Mouse (Mus musculus): ENCODE data around the gene Gm42791. TPM values are rescaled to one million over a fixed set of nuclear protein-coding genes. Genes with fewer than 3 reads are reported as not detected.

Gm42791 gene
- polyA plus RNA-seq, 1 experiment from 2014 or later: 0.85 TPM

- 43% methylated on average over 9 of the region's 9 CpGs for WGBS
- no peak for DNase-seq (ENCODE audit: low spot score)
- peak overlapping the region; percentile 88 for H3K27ac ChIP-seq
Observed at GRCm38 (mm10) chr5:149005083-149005482, 10.1 kb upstream of the Gm42791 start.

GRCm38 (mm10) chr5:149003137-149003536 is 8.2 kb upstream of the Gm42791 start:
- Histone ChIP-seq H3K4me1 (peaks cover 55% of the 10 kb centered on the region), H3K9me3 (replicated peaks) (no peaks in the 10 kb centered on the region), H3K36me3 (no peaks in the 10 kb centered on the region), H3K27me3 (ENCODE audit: low read depth, poor library complexity, severe bottlenecking) (no peaks in the 10 kb centered on the region), H3K4me3 (no peak overlapping the region), H3K27ac (peak overlapping the region; percentile 79)
- 41% methylated on average over 2 of the region's 2 CpGs for WGBS
- DNase-seq (ENCODE audit: low spot score): no peak

More at GRCm38 (mm10) chr5:149005083-149005482, 10.1 kb upstream of the Gm42791 start:
- Histone ChIP-seq H3K36me3 (no peaks in the 10 kb centered on the region), H3K4me1 (peaks cover 50% of the 10 kb centered on the region), H3K4me3 (no peak overlapping the region), H3K9me3 (replicated peaks) (no peaks in the 10 kb centered on the region), H3K27me3 (ENCODE audit: low read depth, poor library complexity, severe bottlenecking) (no peaks in the 10 kb centered on the region)

GRCm38 (mm10) chr5:149002803-149003115 is 7.8 kb upstream of the Gm42791 start:
- no peaks in the 10 kb centered on the region for H3K27me3 ChIP-seq (ENCODE audit: low read depth, poor library complexity, severe bottlenecking)
- H3K27ac ChIP-seq: peak overlapping the region; percentile 79
- no peak for DNase-seq (ENCODE audit: low spot score)
- H3K4me1 ChIP-seq: peaks cover 55% of the 10 kb centered on the region
- H3K36me3 ChIP-seq: no peaks in the 10 kb centered on the region
- H3K9me3 ChIP-seq (replicated peaks): no peaks in the 10 kb centered on the region
- H3K4me3 ChIP-seq: no peak overlapping the region
- 74% methylated on average over 6 of the region's 6 CpGs for WGBS

DNA sequence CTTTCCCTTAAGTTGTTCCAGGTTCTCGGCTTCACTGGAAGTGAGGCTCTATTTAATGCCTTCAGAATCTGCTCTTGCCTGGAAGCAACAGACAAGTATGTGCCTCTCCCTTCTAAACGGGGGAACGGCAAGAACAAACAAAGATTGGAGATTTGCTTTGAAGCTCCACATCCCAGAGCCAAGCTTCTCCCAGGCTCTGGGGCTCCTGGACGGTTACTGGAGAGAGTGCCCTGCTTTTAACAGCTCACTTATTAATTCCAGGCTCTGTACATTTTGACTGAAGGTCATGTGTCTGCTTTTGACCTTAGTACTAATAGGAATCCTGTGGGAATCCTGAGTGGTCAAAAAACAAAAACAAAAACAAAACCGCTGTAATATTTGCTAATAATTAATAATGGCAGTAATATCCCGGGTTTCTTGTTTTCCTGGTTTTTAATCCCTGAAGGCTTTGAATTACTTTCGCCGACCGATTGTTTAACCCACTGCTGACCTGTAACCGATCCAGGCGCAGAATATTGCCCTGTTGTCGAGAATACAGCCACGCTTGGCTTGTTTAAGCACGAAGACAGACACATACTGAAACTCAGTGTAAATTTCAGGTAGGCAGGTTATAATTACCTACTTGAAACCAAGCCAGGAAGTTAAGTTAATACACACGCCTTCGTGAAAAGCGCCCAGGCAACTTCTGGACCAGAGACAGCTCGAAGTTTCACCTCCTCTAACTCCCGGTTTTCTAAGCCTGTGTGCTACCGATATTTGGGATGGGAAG is 7.3 kb upstream of the Gm42791 start:
- Histone ChIP-seq H3K4me1 (peaks cover 52% of the 10 kb centered on the region), H3K36me3 (no peaks in the 10 kb centered on the region), H3K27me3 (ENCODE audit: low read depth, poor library complexity, severe bottlenecking) (no peaks in the 10 kb centered on the region), H3K9me3 (replicated peaks) (no peaks in the 10 kb centered on the region), H3K4me3 (no peak overlapping the region), H3K27ac (peak overlapping the region; percentile 79)
- 53% methylated on average over 20 of the region's 20 CpGs for WGBS
- DNase-seq (ENCODE audit: low spot score): no peak

DNA sequence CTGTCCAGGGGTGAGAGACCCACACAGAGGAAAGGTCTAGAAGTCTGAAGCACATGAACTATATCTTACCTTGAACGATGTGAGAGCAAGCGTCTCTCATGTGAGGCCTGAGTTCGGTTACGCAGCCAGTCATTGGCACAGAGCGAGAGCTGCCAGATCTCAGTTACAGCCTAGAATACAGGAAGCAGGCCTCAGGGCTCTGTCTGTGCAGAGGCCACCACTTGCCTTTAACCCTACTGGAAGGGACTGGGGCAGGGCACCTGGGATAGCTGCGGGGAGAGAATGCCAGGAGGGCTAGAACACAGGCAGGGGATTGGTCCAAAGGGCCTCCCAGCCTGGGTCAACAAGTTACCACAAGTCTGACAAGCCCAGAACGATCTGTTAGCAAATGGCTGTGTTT is 4.9 kb upstream of the Gm42791 start:
- WGBS: 89% methylated on average over 7 of the region's 7 CpGs
- Histone ChIP-seq H3K9me3 (replicated peaks) (no peaks in the 10 kb centered on the region), H3K27me3 (ENCODE audit: low read depth, poor library complexity, severe bottlenecking) (no peaks in the 10 kb centered on the region), H3K4me3 (no peak overlapping the region), H3K4me1 (peaks cover 50% of the 10 kb centered on the region), H3K27ac (peak overlapping the region; percentile 7; the same call in 1 of the 2 replicates), H3K36me3 (no peaks in the 10 kb centered on the region)
- no peak for DNase-seq (ENCODE audit: low spot score)

GRCm38 (mm10) chr5:148998512-148998911 is 3.6 kb upstream of the Gm42791 start:
- Histone ChIP-seq H3K36me3 (peaks cover 3% of the 10 kb centered on the region), H3K9me3 (replicated peaks) (no peaks in the 10 kb centered on the region), H3K4me1 (peaks cover 57% of the 10 kb centered on the region), H3K4me3 (no peak overlapping the region), H3K27me3 (ENCODE audit: low read depth, poor library complexity, severe bottlenecking) (no peaks in the 10 kb centered on the region), H3K27ac (no peak overlapping the region)
- WGBS: 83% methylated on average over 14 of the region's 14 CpGs
- DNase-seq (ENCODE audit: low spot score): no peak

- Histone ChIP-seq H3K9me3 (replicated peaks) (0 out of 2 replicates have a peak, but pooled peaks cover 4% of the 10 kb centered on the region), H3K27ac (peak overlapping the region; percentile 69)
Observed at GRCm38 (mm10) chr5:148996709-148997037, 1.7 kb upstream of the Gm42791 start.

GRCm38 (mm10) chr5:148995962-148996708 is 1.2 kb upstream of the Gm42791 start:
- Histone ChIP-seq H3K4me1 (peaks cover 38% of the 10 kb centered on the region), H3K36me3 (peaks cover 25% of the 10 kb centered on the region), H3K27ac (peak overlapping the region; percentile 94), H3K4me3 (no peak overlapping the region), H3K27me3 (ENCODE audit: low read depth, poor library complexity, severe bottlenecking) (no peaks in the 10 kb centered on the region), H3K9me3 (replicated peaks) (0 out of 2 replicates have a peak, but pooled peaks cover 5% of the 10 kb centered on the region)
- no peak for DNase-seq (ENCODE audit: low spot score)
- WGBS: 83% methylated on average over 9 of the region's 9 CpGs

More at GRCm38 (mm10) chr5:148996709-148997037, 1.7 kb upstream of the Gm42791 start:
- Histone ChIP-seq H3K4me3 (no peak overlapping the region), H3K27me3 (ENCODE audit: low read depth, poor library complexity, severe bottlenecking) (no peaks in the 10 kb centered on the region), H3K36me3 (peaks cover 20% of the 10 kb centered on the region), H3K4me1 (peaks cover 39% of the 10 kb centered on the region)
- WGBS: 79% methylated on average over 4 of the region's 4 CpGs
- no peak for DNase-seq (ENCODE audit: low spot score)

- peak; percentile 47 for DNase-seq (ENCODE audit: low spot score)
- H3K4me3 ChIP-seq: peak overlapping the region; percentile 56
- H3K27ac ChIP-seq: peak overlapping the region; percentile 94
- peaks cover 34% of the 10 kb centered on the region for H3K36me3 ChIP-seq
- 55% methylated on average over 7 of the region's 7 CpGs for WGBS
- H3K9me3 ChIP-seq (replicated peaks): 0 out of 2 replicates have a peak, but pooled peaks cover 7% of the 10 kb centered on the region
- no peaks in the 10 kb centered on the region for H3K27me3 ChIP-seq (ENCODE audit: low read depth, poor library complexity, severe bottlenecking)
- peaks cover 37% of the 10 kb centered on the region for H3K4me1 ChIP-seq
Observed at GRCm38 (mm10) chr5:148994311-148994705, 639 bp downstream of the Gm42791 start.

DNA sequence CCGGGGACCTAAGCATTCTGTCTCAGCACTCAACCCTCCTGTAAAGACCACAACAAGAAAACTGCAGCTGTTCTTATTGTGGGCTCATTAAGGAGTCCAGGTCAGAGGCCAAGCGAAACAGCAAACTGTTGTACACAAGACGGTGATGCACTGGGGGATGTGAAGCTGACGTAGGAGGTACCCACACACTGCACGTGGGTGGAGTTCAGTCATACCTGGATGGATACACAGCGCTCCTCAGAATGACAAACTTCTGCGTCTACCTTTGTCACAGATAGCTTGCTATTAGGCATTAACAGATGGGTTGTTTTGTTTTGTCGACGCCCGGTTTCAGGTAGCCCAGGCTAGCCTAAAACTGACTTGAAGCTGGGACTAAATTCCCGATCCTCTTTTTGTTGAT is 2.3 kb downstream of the Gm42791 start:
- Histone ChIP-seq H3K36me3 (peaks cover 43% of the 10 kb centered on the region), H3K27ac (no peak overlapping the region), H3K27me3 (ENCODE audit: low read depth, poor library complexity, severe bottlenecking) (no peaks in the 10 kb centered on the region), H3K9me3 (replicated peaks) (peaks cover 12% of the 10 kb centered on the region), H3K4me3 (no peak overlapping the region), H3K4me1 (peaks cover 37% of the 10 kb centered on the region)
- 97% methylated on average over 11 of the region's 11 CpGs for WGBS
- no peak for DNase-seq (ENCODE audit: low spot score)

GRCm38 (mm10) chr5:148990891-148991311 is 4.0 kb downstream of the Gm42791 start:
- Histone ChIP-seq H3K4me3 (no peak overlapping the region), H3K27ac (peak overlapping the region; percentile 46; the same call in 1 of the 2 replicates), H3K27me3 (ENCODE audit: low read depth, poor library complexity, severe bottlenecking) (no peaks in the 10 kb centered on the region), H3K9me3 (replicated peaks) (peaks cover 12% of the 10 kb centered on the region), H3K4me1 (peaks cover 32% of the 10 kb centered on the region), H3K36me3 (peaks cover 47% of the 10 kb centered on the region)
- 68% methylated on average over 12 of the region's 12 CpGs for WGBS
- DNase-seq (ENCODE audit: low spot score): no peak

DNA sequence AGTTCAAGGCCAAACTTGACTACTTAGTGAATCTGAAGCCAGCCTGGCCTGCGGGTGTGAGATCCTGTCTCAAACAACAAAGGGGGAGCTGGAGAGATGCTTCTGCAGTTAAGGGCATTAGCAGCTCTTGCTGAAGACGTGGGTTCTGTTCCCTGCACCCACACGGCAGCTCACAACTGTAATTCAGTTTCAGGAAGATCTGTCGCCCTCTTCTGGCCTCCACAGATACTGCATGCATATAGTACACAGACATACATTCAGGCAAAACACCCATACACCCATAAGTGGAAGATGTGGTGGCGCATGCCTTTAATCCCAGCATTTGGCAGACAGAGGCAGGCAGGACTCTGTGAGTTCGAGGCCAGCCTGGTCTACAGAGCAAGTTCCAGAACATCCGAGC is 5.5 kb downstream of the Gm42791 start:
- Histone ChIP-seq H3K27me3 (ENCODE audit: low read depth, poor library complexity, severe bottlenecking) (no peaks in the 10 kb centered on the region), H3K27ac (no peak overlapping the region), H3K4me3 (no peak overlapping the region), H3K36me3 (peaks cover 47% of the 10 kb centered on the region), H3K4me1 (peaks cover 20% of the 10 kb centered on the region), H3K9me3 (replicated peaks) (peaks cover 12% of the 10 kb centered on the region)
- DNase-seq (ENCODE audit: low spot score): no peak
- WGBS: 84% methylated on average over 7 of the region's 7 CpGs

- Histone ChIP-seq H3K27ac (no peak overlapping the region), H3K9me3 (replicated peaks) (peaks cover 4% of the 10 kb centered on the region), H3K4me1 (peaks cover 14% of the 10 kb centered on the region), H3K4me3 (no peak overlapping the region), H3K27me3 (ENCODE audit: low read depth, poor library complexity, severe bottlenecking) (no peaks in the 10 kb centered on the region), H3K36me3 (peaks cover 28% of the 10 kb centered on the region)
- DNase-seq (ENCODE audit: low spot score): no peak
- 46% methylated on average over 13 of the region's 13 CpGs for WGBS
Observed at GRCm38 (mm10) chr5:148984961-148985360, 10.0 kb downstream of the Gm42791 start.
